In the genomic region with DNA sequence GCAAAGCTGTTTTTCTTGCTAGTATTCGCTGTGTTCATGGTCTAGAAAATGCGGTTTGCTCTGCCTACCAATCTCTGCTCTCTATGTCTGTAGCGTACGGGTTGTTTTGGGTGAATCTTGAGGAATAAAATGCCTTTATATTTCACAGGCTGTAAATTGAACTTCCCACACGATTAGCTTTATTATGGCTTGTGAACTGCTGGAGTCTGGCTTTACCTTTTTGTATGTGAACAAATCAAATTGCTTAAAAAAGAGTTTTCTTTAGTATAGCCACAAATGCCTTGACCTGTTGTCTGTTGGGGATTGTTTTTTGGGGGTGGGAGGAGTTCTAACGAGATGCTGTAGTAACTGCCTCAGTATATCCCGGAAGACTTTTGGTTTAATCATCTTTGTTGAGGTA, we compare ENCODE assay signal across 17 mouse cellular contexts. TPM values are rescaled to one million over a fixed set of nuclear protein-coding genes. Genes with fewer than 3 reads are reported as not detected.
DNase-seq lines count a peak whose midpoint lies in the region; ATAC-seq and TF ChIP-seq lines count a peak whose summit lies in the region.
"Had no signal": no experiment of that assay in that cellular context is flagged by ENCODE, and none has a peak within 500 bp of the region (broad histone marks: within the 10 kb centered on the region; RNA-seq: fewer than 3 reads in every experiment).

No protein-coding gene starts in this region.

- no peaks in the 10 kb centered on the region for H3K9me3 ChIP-seq in forebrain, embryonic 14.5 days (replicated peaks; ENCODE audit: control insufficient read depth, low read length)
- H3K9me3 ChIP-seq in intestine, embryonic 16.5 days (ENCODE audit: control insufficient read depth, low read length): no peaks in the 10 kb centered on the region

- no peak for TF ChIP-seq CTCF in left cerebral cortex, adult 2 months (IDR thresholded peaks at IDR 0.05)
- no peak for TF ChIP-seq CTCF in olfactory bulb, adult 2 months (IDR thresholded peaks at IDR 0.05; ENCODE audit: insufficient read depth, low read depth, low read length)

- 7% methylated on average over 7 of the region's 7 CpGs for WGBS in forebrain, embryonic 14.5 days
- 14% methylated on average over 7 of the region's 7 CpGs for WGBS in intestine, embryonic 16.5 days
- 26% methylated on average over 7 of the region's 7 CpGs for WGBS in olfactory bulb, adult 2 months

- H3K4me1 ChIP-seq in forebrain, embryonic 14.5 days (ENCODE audit: control insufficient read depth, insufficient read depth, low read length): peaks cover 31% of the 10 kb centered on the region
- H3K4me1 ChIP-seq in intestine, embryonic 16.5 days (ENCODE audit: control insufficient read depth, insufficient read depth, low read length): peaks cover 25% of the 10 kb centered on the region
- H3K4me1 ChIP-seq in olfactory bulb, adult 2 months (ENCODE audit: control insufficient read depth, insufficient read depth, low read length): peaks cover 12% of the 10 kb centered on the region

- peak overlapping the region; percentile 99 for H3K9ac ChIP-seq in forebrain, embryonic 14.5 days (ENCODE audit: low read length)
- H3K9ac ChIP-seq in intestine, embryonic 16.5 days (ENCODE audit: low read depth, low read length): no peak overlapping the region

- no peak for TF ChIP-seq POLR2A in olfactory bulb, adult 2 months (IDR thresholded peaks at IDR 0.05; ENCODE audit: insufficient read depth, low read depth, low read length)

- no peak for ATAC-seq in forebrain, embryonic 14.5 days
- no peak for ATAC-seq in intestine, embryonic 16.5 days

- H3K27me3 ChIP-seq in forebrain, embryonic 14.5 days (replicated peaks; ENCODE audit: control insufficient read depth, insufficient read depth, low read length): peaks cover 11% of the 10 kb centered on the region
- H3K27me3 ChIP-seq in intestine, embryonic 16.5 days (replicated peaks; ENCODE audit: control insufficient read depth, insufficient read depth, low read length): peaks cover 77% of the 10 kb centered on the region

- H3K4me2 ChIP-seq in forebrain, embryonic 14.5 days (ENCODE audit: low read length): peak overlapping the region; percentile 86
- H3K4me2 ChIP-seq in intestine, embryonic 16.5 days (ENCODE audit: low read depth, low read length): no peak overlapping the region

- intact Hi-C loops in left cerebral cortex, adult 2 months (cut with DNase I): loop anchor here (5.0 kb wide), 1 partner anchor 33 kb away; no protein-coding TSS in a partner anchor
- intact Hi-C loops in left cerebral cortex, postnatal 4 days (cut with DNase I): loop anchor here (5.0 to 10.0 kb wide), 3 partner anchors 81 to 267 kb away; no protein-coding TSS in a partner anchor

- H3K36me3 ChIP-seq in forebrain, embryonic 14.5 days (ENCODE audit: control insufficient read depth, insufficient read depth, low read length): no peaks in the 10 kb centered on the region
- no peaks in the 10 kb centered on the region for H3K36me3 ChIP-seq in intestine, embryonic 16.5 days (ENCODE audit: control insufficient read depth, insufficient read depth, low read length)

- peak overlapping the region; percentile 59 for H3K4me3 ChIP-seq in left cerebral cortex, adult 2 months
- peak overlapping the region; percentile 93 for H3K4me3 ChIP-seq in forebrain, embryonic 14.5 days (ENCODE audit: low read depth, low read length)
- H3K4me3 ChIP-seq in intestine, embryonic 16.5 days (ENCODE audit: low read length): 0 out of 2 replicates have a peak overlapping the region, but pooled peaks have one; percentile 53
- peak overlapping the region; percentile 53 for H3K4me3 ChIP-seq in olfactory bulb, adult 2 months (ENCODE audit: insufficient read depth, low read depth, low read length)

- no peak for DNase-seq in left cerebral cortex, adult 2 months (ENCODE audit: extremely low spot score in 1 of 2, low spot score in 2 of 2)
- DNase-seq in left cerebral cortex, postnatal 4 days: no peak
- DNase-seq in forebrain, embryonic 14.5 days (ENCODE audit: low spot score): peak; percentile 39
- DNase-seq in T-cell, adult 2 months (ENCODE audit: low spot score): no peak
- no peak for DNase-seq in gastrocnemius, postnatal 25 days
- no peak for DNase-seq in thymus, postnatal 0 days (ENCODE audit: low spot score)
- DNase-seq: adrenal gland, adult 8-10 months; cerebellum, adult 11-12 months; heart, adult 18-20 months; heart, postnatal 14 days; lung, postnatal 10 days had no signal

- H3K27ac ChIP-seq in left cerebral cortex, adult 2 months: no peak overlapping the region
- peak overlapping the region; percentile 98; the same call in 1 of the 2 replicates for H3K27ac ChIP-seq in forebrain, embryonic 14.5 days (ENCODE audit: low read depth, low read length)
- H3K27ac ChIP-seq in intestine, embryonic 16.5 days (ENCODE audit: low read length): no peak overlapping the region
- no peak overlapping the region for H3K27ac ChIP-seq in olfactory bulb, adult 2 months (ENCODE audit: insufficient read depth, low read depth, low read length)

RNA-seq across cellular contexts. Expression of a gene that starts 2.4 kb away (rescaled TPM):
- 1 to 10 TPM; 4.8 to 6.1 TPM for total RNA-seq in left cerebral cortex, adult 2 months (2021)
- total RNA-seq in left cerebral cortex, postnatal 4 days (2021): 10 to 100 TPM; 11.6 to 14.7 TPM
- polyA plus RNA-seq in forebrain, embryonic 14.5 days (2014; fragmentation: Nextera tagmentation; extraction: Ambion mirVana): 12.6 and 14.7 TPM in 2 replicates
- 0.35 and 0.54 TPM in 2 replicates for polyA plus RNA-seq in intestine, embryonic 16.5 days (2015; fragmentation: Nextera tagmentation; extraction: Ambion mirVana)
- not detected in 2 replicates for polyA plus RNA-seq in olfactory bulb, adult 2 months (2012; ENCODE audit: insufficient read depth, insufficient read length, low replicate concordance, missing spikeins)
- not detected for total RNA-seq in gastrocnemius, postnatal 25 days (2021)
- 0.56 and 0.66 TPM in 2 replicates for polyA plus RNA-seq in thymus, postnatal 0 days (2015; fragmentation: Nextera tagmentation; extraction: Ambion mirVana)
- total RNA-seq: liver, adult 2 months had no signal
- polyA plus RNA-seq: C2C12; kidney, embryonic 16.5 days; testis, adult 2 months had no signal
